Mouse (Mus musculus): ENCODE results near the gene Tmem217. TPM values are rescaled to one million over a fixed set of nuclear protein-coding genes. Genes with fewer than 3 reads are reported as not detected.

Tmem217 gene
- polyA plus RNA-seq, 1 experiment, result not detected

DNA sequence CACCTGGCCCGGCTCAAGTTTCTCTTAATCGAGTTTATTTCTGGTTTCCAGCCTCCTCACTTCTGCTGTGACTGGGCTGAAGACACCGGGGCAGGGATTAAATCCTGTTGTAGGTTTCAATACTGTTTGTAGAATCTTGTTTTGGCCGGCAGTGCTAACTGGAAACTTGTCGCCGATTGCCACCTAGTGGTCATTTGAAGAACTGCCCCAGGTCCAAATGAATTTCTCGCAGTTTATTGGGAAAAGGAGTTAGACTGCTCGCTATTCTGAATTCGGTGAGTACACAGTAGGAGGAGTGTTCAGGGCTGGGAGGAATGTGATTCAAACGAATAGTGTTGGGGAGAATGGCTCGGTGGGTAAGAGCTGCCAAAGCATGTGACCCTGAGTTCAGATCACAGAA is 37.8 kb downstream of the Tmem217 start:
- Histone ChIP-seq H3K79me3 (ENCODE audit: low read depth) (no peaks in the 10 kb centered on the region), H3ac (ENCODE audit: control insufficient read depth, insufficient read length, low read depth) (no peak overlapping the region), H3K4me3 (ENCODE audit: insufficient read depth, poor library complexity, severe bottlenecking) (no peak overlapping the region), H3K27me3 (ENCODE audit: control insufficient read depth, insufficient read depth, insufficient read length) (no peaks in the 10 kb centered on the region), H3K79me2 (ENCODE audit: control insufficient read depth, insufficient read depth) (no peaks in the 10 kb centered on the region), H3K36me3 (ENCODE audit: control insufficient read depth, insufficient read depth) (no peaks in the 10 kb centered on the region)
- TF ChIP-seq MYOG (IDR thresholded peaks at IDR 0.05; ENCODE audit: control insufficient read depth, extremely low read depth, insufficient read length) (no peak), CTCF (IDR thresholded peaks at IDR 0.05; ENCODE audit: control insufficient read depth, insufficient read depth, insufficient read length) (peak; percentile 47)

DNA sequence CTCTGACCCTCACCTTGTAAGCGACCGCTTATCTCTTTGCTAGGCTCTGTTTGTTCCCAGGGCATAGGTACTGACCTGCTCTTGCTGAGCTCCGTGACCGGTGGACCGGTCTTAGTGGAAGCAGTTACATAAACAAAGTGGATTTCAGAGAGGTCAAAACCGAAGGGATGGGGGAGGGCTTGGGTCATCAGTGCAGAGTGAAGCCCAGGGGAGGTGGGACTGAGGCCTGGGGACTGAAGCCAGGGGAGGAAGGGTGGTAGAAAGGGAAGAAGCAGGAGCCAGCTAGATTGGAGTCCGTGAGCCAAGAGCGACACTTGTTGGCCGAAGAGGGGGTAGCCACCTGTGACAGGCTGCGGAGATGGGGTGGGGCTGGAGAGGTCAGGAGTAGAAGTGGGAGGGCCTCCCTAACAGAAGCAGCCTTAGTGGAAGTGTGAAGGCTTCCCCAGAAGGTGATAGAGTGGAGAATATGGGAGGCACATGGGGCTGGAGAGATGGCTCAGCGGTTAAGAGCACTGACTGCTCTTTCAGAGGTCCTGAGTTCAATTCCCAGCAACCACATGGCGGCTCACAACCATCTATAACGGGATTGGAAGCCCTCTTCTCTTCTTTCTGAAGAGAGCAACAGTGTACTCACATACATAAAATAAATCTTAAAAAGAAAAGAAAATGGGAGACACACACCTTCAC is 39.0 kb downstream of the Tmem217 start:
- TF ChIP-seq MAX (IDR thresholded peaks at IDR 0.05), result no peak
- peak; percentile 72 for TF ChIP-seq CTCF (IDR thresholded peaks at IDR 0.05; ENCODE audit: control insufficient read depth, insufficient read depth, insufficient read length)
- no peak for TF ChIP-seq USF1 (IDR thresholded peaks at IDR 0.05; ENCODE audit: low read depth)
- no peak for TF ChIP-seq CEBPB (IDR thresholded peaks at IDR 0.05; ENCODE audit: low read depth)
- TF ChIP-seq FOSL1 (IDR thresholded peaks at IDR 0.05; ENCODE audit: insufficient read depth, low read length, poor library complexity, severe bottlenecking), result no peak
- no peak for TF ChIP-seq MYOD1 (IDR thresholded peaks at IDR 0.05; ENCODE audit: control insufficient read depth, insufficient read length, low read depth)
- TF ChIP-seq MYOG (IDR thresholded peaks at IDR 0.05; ENCODE audit: control insufficient read depth, extremely low read depth, insufficient read length), result no peak
- Histone ChIP-seq H3K27me3 (ENCODE audit: control insufficient read depth, insufficient read depth, insufficient read length) (no peaks in the 10 kb centered on the region), H3ac (ENCODE audit: control insufficient read depth, insufficient read length, low read depth) (no peak overlapping the region), H3K79me2 (ENCODE audit: control insufficient read depth, insufficient read depth) (no peaks in the 10 kb centered on the region), H3K4me3 (ENCODE audit: insufficient read depth, poor library complexity, severe bottlenecking) (no peak overlapping the region), H3K79me3 (ENCODE audit: low read depth) (no peaks in the 10 kb centered on the region), H3K36me3 (ENCODE audit: control insufficient read depth, insufficient read depth) (no peaks in the 10 kb centered on the region)

DNA sequence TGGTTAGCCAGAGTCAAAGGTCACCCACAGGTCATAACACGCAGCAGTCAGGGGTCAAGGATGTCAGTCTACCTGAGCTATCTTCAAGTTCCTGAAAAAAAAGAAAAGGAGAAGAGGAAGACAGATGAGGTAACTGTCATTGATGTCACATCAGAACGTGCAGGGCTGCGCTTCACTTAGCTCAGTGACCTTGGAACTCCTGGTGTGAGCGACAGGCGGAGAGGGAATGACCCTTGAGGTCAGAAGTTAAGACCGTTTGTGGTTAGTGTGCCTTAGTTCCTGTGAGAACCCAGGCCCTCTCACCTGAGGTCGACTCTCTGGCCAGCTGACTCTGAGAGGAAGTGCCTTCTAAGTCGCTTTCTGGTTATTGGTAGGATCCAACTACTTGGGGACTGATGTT is 41.5 kb downstream of the Tmem217 start:
- Histone ChIP-seq H3ac (ENCODE audit: control insufficient read depth, insufficient read length, low read depth) (no peak overlapping the region), H3K27me3 (ENCODE audit: control insufficient read depth, insufficient read depth, insufficient read length) (no peaks in the 10 kb centered on the region), H3K4me3 (ENCODE audit: insufficient read depth, poor library complexity, severe bottlenecking) (no peak overlapping the region), H3K36me3 (ENCODE audit: control insufficient read depth, insufficient read depth) (no peaks in the 10 kb centered on the region), H3K79me3 (ENCODE audit: low read depth) (no peaks in the 10 kb centered on the region), H3K79me2 (ENCODE audit: control insufficient read depth, insufficient read depth) (no peaks in the 10 kb centered on the region)
- no peak for TF ChIP-seq MAX (IDR thresholded peaks at IDR 0.05)
- no peak for TF ChIP-seq MYOG (IDR thresholded peaks at IDR 0.05; ENCODE audit: control insufficient read depth, extremely low read depth, insufficient read length)
- no peak for TF ChIP-seq FOSL1 (IDR thresholded peaks at IDR 0.05; ENCODE audit: insufficient read depth, low read length, poor library complexity, severe bottlenecking)
- no peak for TF ChIP-seq CTCF (IDR thresholded peaks at IDR 0.05; ENCODE audit: control insufficient read depth, insufficient read depth, insufficient read length)
- TF ChIP-seq USF1 (IDR thresholded peaks at IDR 0.05; ENCODE audit: low read depth), result no peak
- TF ChIP-seq CEBPB (IDR thresholded peaks at IDR 0.05; ENCODE audit: low read depth), result no peak
- TF ChIP-seq MYOD1 (IDR thresholded peaks at IDR 0.05; ENCODE audit: control insufficient read depth, insufficient read length, low read depth), result no peak

DNA sequence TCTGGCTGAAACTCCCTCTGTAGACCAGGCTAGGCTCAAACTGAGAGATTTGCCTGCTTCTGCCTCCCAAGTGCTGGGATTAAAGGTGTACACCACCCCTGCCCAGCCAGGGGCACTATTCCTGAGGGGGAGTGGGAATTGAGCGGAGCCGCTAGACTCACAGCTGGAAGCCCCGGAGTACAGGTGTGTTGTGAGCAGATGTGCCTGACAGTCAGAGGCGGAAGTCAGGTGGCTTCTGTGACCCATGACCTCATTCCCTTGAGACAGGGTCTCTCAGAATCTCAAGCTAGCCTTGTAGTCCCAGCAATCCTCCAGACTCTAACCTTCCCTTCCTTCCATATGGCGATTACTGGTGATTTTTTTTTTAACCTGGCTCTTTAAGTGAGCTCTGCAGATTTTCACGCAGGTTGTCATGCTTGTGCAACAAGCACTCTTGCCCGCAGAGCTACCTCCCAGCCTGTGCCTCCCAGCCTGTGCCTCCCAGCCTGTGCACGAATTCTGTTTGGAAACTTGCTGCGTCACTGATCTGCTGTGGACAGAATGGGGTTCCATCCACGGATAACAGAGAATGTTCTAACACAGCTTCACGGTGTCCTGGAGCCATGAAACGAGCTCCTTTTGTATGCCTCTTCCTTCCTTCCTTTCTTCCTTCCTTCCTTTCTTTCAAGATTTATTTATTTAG is 43.1 kb downstream of the Tmem217 start:
- H3K4me3 ChIP-seq (ENCODE audit: insufficient read depth, poor library complexity, severe bottlenecking), result no peak overlapping the region
- H3K27me3 ChIP-seq (ENCODE audit: control insufficient read depth, insufficient read depth, insufficient read length), result no peaks in the 10 kb centered on the region
- TF ChIP-seq FOSL1 (IDR thresholded peaks at IDR 0.05; ENCODE audit: insufficient read depth, low read length, poor library complexity, severe bottlenecking), result no peak
- no peak overlapping the region for H3ac ChIP-seq (ENCODE audit: control insufficient read depth, insufficient read length, low read depth)
- H3K79me3 ChIP-seq (ENCODE audit: low read depth), result no peaks in the 10 kb centered on the region
- no peaks in the 10 kb centered on the region for H3K36me3 ChIP-seq (ENCODE audit: control insufficient read depth, insufficient read depth)
- no peaks in the 10 kb centered on the region for H3K79me2 ChIP-seq (ENCODE audit: control insufficient read depth, insufficient read depth)

DNA sequence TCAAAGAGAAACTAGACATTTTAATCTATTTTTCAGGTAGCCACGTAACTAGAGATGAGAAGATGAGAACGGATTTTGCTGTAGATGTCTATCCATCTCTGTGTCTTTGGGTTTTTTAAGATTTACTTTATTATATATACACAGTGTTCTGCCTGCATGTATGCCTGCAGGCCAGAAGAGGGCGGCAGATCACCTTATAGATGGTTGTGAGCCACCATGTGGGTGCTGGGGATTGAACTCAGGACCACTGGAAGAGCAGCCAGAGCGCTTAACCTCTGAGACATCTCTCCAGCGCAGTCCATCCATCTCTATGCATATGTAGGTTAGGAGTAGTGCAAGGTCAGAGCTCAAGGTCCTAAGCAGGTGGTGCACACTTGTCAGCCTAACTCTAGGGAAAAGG is 48.5 kb downstream of the Tmem217 start:
- Histone ChIP-seq H3K36me3 (ENCODE audit: control insufficient read depth, insufficient read depth) (no peaks in the 10 kb centered on the region), H3ac (ENCODE audit: control insufficient read depth, insufficient read length, low read depth) (no peak overlapping the region), H3K79me2 (ENCODE audit: control insufficient read depth, insufficient read depth) (no peaks in the 10 kb centered on the region), H3K4me3 (ENCODE audit: insufficient read depth, poor library complexity, severe bottlenecking) (no peak overlapping the region), H3K79me3 (ENCODE audit: low read depth) (no peaks in the 10 kb centered on the region), H3K27me3 (ENCODE audit: control insufficient read depth, insufficient read depth, insufficient read length) (no peaks in the 10 kb centered on the region)
- TF ChIP-seq MYOG (IDR thresholded peaks at IDR 0.05; ENCODE audit: control insufficient read depth, extremely low read depth, insufficient read length), result no peak
- no peak for TF ChIP-seq CEBPB (IDR thresholded peaks at IDR 0.05; ENCODE audit: low read depth)
- no peak for TF ChIP-seq USF1 (IDR thresholded peaks at IDR 0.05; ENCODE audit: low read depth)
- no peak for TF ChIP-seq MAX (IDR thresholded peaks at IDR 0.05)
- TF ChIP-seq FOSL1 (IDR thresholded peaks at IDR 0.05; ENCODE audit: insufficient read depth, low read length, poor library complexity, severe bottlenecking), result no peak
- TF ChIP-seq CTCF (IDR thresholded peaks at IDR 0.05; ENCODE audit: control insufficient read depth, insufficient read depth, insufficient read length), result no peak
- no peak for TF ChIP-seq MYOD1 (IDR thresholded peaks at IDR 0.05; ENCODE audit: control insufficient read depth, insufficient read length, low read depth)
